Comparison of ENCODE assay signal across 9 mouse cellular contexts in the genomic region with DNA sequence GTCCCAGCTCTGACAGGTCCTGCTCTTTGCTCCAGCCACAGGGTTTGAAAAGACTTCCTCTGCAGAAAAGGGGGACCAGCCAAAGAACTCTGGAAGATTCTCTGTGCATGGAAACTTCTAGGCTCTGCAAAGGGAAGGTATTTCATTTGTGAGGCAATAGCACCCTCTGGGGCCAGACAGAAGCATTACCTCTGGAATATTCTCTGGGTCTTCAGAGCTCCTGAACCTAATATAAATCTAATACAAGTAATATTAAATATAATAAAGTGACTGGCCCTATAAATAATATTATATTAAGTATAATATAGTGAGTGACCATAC.
DNase-seq lines count a peak whose midpoint lies in the region; ATAC-seq and TF ChIP-seq lines count a peak whose summit lies in the region.
"Had no signal": no experiment of that assay in that cellular context is flagged by ENCODE, and none has a peak within 500 bp of the region (broad histone marks: within the 10 kb centered on the region; RNA-seq: fewer than 3 reads in every experiment).

No protein-coding gene starts in this region.

- no peak for TF ChIP-seq EP300 in liver, embryonic 14.5 days (IDR thresholded peaks at IDR 0.05; ENCODE audit: low read depth)

- no peak overlapping the region for H3K27ac ChIP-seq in embryonic facial prominence, embryonic 11.5 days (replicated peaks; ENCODE audit: low read depth, low read length)
- H3K27ac ChIP-seq in heart, embryonic 15.5 days: 0 out of 2 replicates have a peak overlapping the region, but pooled peaks have one; percentile 1
- peak overlapping the region; percentile 78; the same call in 1 of the 2 replicates for H3K27ac ChIP-seq in kidney, postnatal 0 days
- no peak overlapping the region for H3K27ac ChIP-seq in liver, embryonic 14.5 days
- H3K27ac ChIP-seq: embryonic facial prominence, embryonic 13.5 days had no signal

- no peaks in the 10 kb centered on the region for H3K36me3 ChIP-seq in embryonic facial prominence, embryonic 11.5 days (replicated peaks; ENCODE audit: control insufficient read depth, insufficient read depth, low read depth, low read length)
- no peaks in the 10 kb centered on the region for H3K36me3 ChIP-seq in heart, embryonic 15.5 days
- H3K36me3 ChIP-seq in kidney, postnatal 0 days (ENCODE audit: insufficient read depth, low read length): no peaks in the 10 kb centered on the region
- H3K36me3 ChIP-seq in liver, embryonic 14.5 days (replicated peaks; ENCODE audit: control insufficient read depth, insufficient read depth, low read depth): no peaks in the 10 kb centered on the region
- H3K36me3 ChIP-seq: embryonic facial prominence, embryonic 13.5 days had no signal

- H3K4me3 ChIP-seq in embryonic facial prominence, embryonic 11.5 days (ENCODE audit: low read depth, low read length): no peak overlapping the region
- H3K4me3 ChIP-seq in heart, embryonic 15.5 days: no peak overlapping the region
- H3K4me3 ChIP-seq in kidney, postnatal 0 days (replicated peaks; ENCODE audit: low read depth, low read length): no peak overlapping the region
- H3K4me3 ChIP-seq in liver, embryonic 14.5 days (ENCODE audit: insufficient read depth in 1 of 2, low read depth in 2 of 2, low read length in 2 of 2): no peak overlapping the region
- H3K4me3 ChIP-seq: embryonic facial prominence, embryonic 13.5 days had no signal

- H3K9me3 ChIP-seq in embryonic facial prominence, embryonic 11.5 days (replicated peaks; ENCODE audit: control insufficient read depth, low read length): no peaks in the 10 kb centered on the region
- H3K9me3 ChIP-seq in heart, embryonic 15.5 days (replicated peaks): no peaks in the 10 kb centered on the region
- H3K9me3 ChIP-seq in kidney, postnatal 0 days (replicated peaks; ENCODE audit: low read length): no peaks in the 10 kb centered on the region
- H3K9me3 ChIP-seq in liver, embryonic 14.5 days (ENCODE audit: control insufficient read depth, low read length): no peaks in the 10 kb centered on the region
- H3K9me3 ChIP-seq: embryonic facial prominence, embryonic 13.5 days had no signal

- H3K4me2 ChIP-seq in embryonic facial prominence, embryonic 11.5 days (ENCODE audit: low read depth, low read length): no peak overlapping the region
- H3K4me2 ChIP-seq in heart, embryonic 15.5 days: no peak overlapping the region
- H3K4me2 ChIP-seq in kidney, postnatal 0 days (ENCODE audit: low read length): no peak overlapping the region
- H3K4me2 ChIP-seq in liver, embryonic 14.5 days (ENCODE audit: low read depth): no peak overlapping the region
- H3K4me2 ChIP-seq: embryonic facial prominence, embryonic 13.5 days had no signal

- no peak for ATAC-seq in embryonic facial prominence, embryonic 11.5 days (replicated peaks; ENCODE audit: insufficient number of reproducible peaks, low FRiP score, low TSS enrichment, low read depth)
- no peak for ATAC-seq in heart, embryonic 15.5 days (replicated peaks; ENCODE audit: insufficient number of reproducible peaks, insufficient read depth, low FRiP score, low read depth)
- peak; percentile 29 for ATAC-seq in kidney, postnatal 0 days (replicated peaks; ENCODE audit: low FRiP score, low read depth)
- no peak for ATAC-seq in liver, embryonic 14.5 days (ENCODE audit: insufficient read depth)

- no peak overlapping the region for H3K9ac ChIP-seq in embryonic facial prominence, embryonic 11.5 days (replicated peaks; ENCODE audit: low read length)
- H3K9ac ChIP-seq in heart, embryonic 15.5 days: no peak overlapping the region
- H3K9ac ChIP-seq in kidney, postnatal 0 days (ENCODE audit: low read depth, low read length): no peak overlapping the region
- no peak overlapping the region for H3K9ac ChIP-seq in liver, embryonic 14.5 days (replicated peaks)
- H3K9ac ChIP-seq: embryonic facial prominence, embryonic 13.5 days had no signal

- H3K4me1 ChIP-seq in embryonic facial prominence, embryonic 11.5 days (ENCODE audit: control insufficient read depth, insufficient read depth, low read length): no peaks in the 10 kb centered on the region
- no peaks in the 10 kb centered on the region for H3K4me1 ChIP-seq in heart, embryonic 15.5 days (replicated peaks)
- no peaks in the 10 kb centered on the region for H3K4me1 ChIP-seq in kidney, postnatal 0 days (replicated peaks; ENCODE audit: insufficient read depth, low read length)
- no peaks in the 10 kb centered on the region for H3K4me1 ChIP-seq in liver, embryonic 14.5 days (replicated peaks; ENCODE audit: control insufficient read depth in 2 of 2, insufficient read depth in 2 of 2, low read length in 1 of 2)

- peak; percentile 82 for TF ChIP-seq CTCF in kidney, postnatal 0 days (IDR thresholded peaks at IDR 0.05; ENCODE audit: low read depth)
- TF ChIP-seq CTCF in liver, embryonic 14.5 days (IDR thresholded peaks at IDR 0.05; ENCODE audit: low read depth): peak; percentile 28; the same call in 1 of the 2 replicates

- peak; percentile 80 to 81 for DNase-seq in B cell, adult 2 months
- peak; percentile 33 for DNase-seq in R1 (ENCODE audit: low read depth, low spot score)
- DNase-seq in embryonic facial prominence, embryonic 11.5 days (ENCODE audit: low spot score): peak; percentile 81
- DNase-seq in kidney, postnatal 0 days (ENCODE audit: low spot score): peak; percentile 91
- DNase-seq in liver, embryonic 14.5 days (ENCODE audit: low read depth in 3 of 3, low spot score in 3 of 3): no peak
- peak; percentile 9 for DNase-seq in retina, adult 2 months (ENCODE audit: low read depth, low spot score)
- DNase-seq in T-cell, adult 2 months (ENCODE audit: low spot score): no peak

- no peaks in the 10 kb centered on the region for H3K27me3 ChIP-seq in embryonic facial prominence, embryonic 11.5 days (ENCODE audit: control insufficient read depth, insufficient read depth, low read length)
- 0 out of 2 replicates have a peak, but pooled peaks cover 4% of the 10 kb centered on the region for H3K27me3 ChIP-seq in heart, embryonic 15.5 days
- no peaks in the 10 kb centered on the region for H3K27me3 ChIP-seq in kidney, postnatal 0 days (ENCODE audit: insufficient read depth, low read length)
- H3K27me3 ChIP-seq in liver, embryonic 14.5 days (ENCODE audit: control insufficient read depth, insufficient read depth, low read length): no peaks in the 10 kb centered on the region
- H3K27me3 ChIP-seq: embryonic facial prominence, embryonic 13.5 days had no signal

Comparison
In these comparisons a context has a peak if more than half of its experiments do, and no peak if none do; other contexts are left out.
1. DNase-seq: peak in B cell, adult 2 months (2 of 2), R1 (single experiment), embryonic facial prominence, embryonic 11.5 days (single experiment), kidney, postnatal 0 days (single experiment) and retina, adult 2 months (single experiment); none in liver, embryonic 14.5 days (0 of 3) and T-cell, adult 2 months (single experiment).
2. H3K27ac ChIP-seq: peak in heart, embryonic 15.5 days (single experiment) and kidney, postnatal 0 days (single experiment); none in embryonic facial prominence, embryonic 11.5 days (single experiment) and liver, embryonic 14.5 days (single experiment).